Mouse (Mus musculus): Measurements from ENCODE around the gene Tjp2.
"Not testable (repeated sequence)": the region's sequence is repeated elsewhere in the genome, so short reads cannot be mapped to it uniquely, and the experiment has no call there.

DNA sequence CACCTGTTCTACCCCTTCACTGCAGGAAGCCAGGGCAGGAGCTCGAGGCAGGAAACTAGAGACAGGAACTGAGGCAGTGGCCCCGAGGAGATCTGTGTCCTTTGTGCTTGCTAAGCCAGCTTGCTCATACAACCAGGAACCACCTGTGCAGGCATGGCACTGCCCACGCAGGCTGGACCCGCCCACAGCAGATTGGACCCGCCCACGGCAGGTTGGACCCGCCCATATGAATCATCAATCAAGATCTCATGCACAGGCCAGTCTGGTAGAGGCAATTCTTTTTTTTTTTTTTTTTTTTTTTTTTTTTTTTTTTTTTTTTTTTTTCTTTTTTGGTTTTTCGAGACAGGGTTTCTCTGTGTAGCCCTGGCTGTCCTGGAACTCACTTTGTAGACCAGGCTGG, 132.8 kb downstream of the Tjp2 start:
- TF ChIP-seq FLI1 (IDR thresholded peaks at IDR 0.05; ENCODE audit: low read length); GATA1 (IDR thresholded peaks at IDR 0.05; ENCODE audit: borderline replicate concordance, low read length): not testable (repeated sequence)
